Mouse (Mus musculus) testis, adult 2 months (tissue): Measurements from ENCODE around the gene Tnfrsf25.

ENCODE experiments used
- CTCF ChIP-seq: fragments of 200-500 bp; IDR thresholded peaks from 2 replicates; pipeline ENCODE4 v1.5.1; 2012; ENCODE audit warnings: low read depth, mild to moderate bottlenecking, inconsistent platforms, low read length, moderate library complexity; ENCODE audit not compliant: control insufficient read depth, insufficient read depth, insufficient replicate concordance
- POLR2A ChIP-seq: fragments of 200-500 bp; IDR thresholded peaks from 2 replicates; pipeline ENCODE4 v1.6.1; 2012; ENCODE audit warnings: low read depth, mild to moderate bottlenecking, inconsistent platforms, low read length, moderate library complexity; ENCODE audit not compliant: control insufficient read depth

GRCm38 (mm10) chr4:152094233-152094632 is 21.5 kb upstream of the Tnfrsf25 start:
- TF ChIP-seq POLR2A: no peak
- TF ChIP-seq CTCF: no peak
